Mouse (Mus musculus): Measurements from ENCODE around the gene Phkb. TPM values are rescaled to one million over a fixed set of nuclear protein-coding genes. Genes with fewer than 3 reads are reported as not detected.
A peak's percentile ranks its signal among the peaks of the same experiment; 100 is the strongest.
"Not testable (repeated sequence)": the region's sequence is repeated elsewhere in the genome, so short reads cannot be mapped to it uniquely, and the experiment has no call there.

Gene Phkb
- total RNA-seq (2021), result 100 to 1,000 TPM; 342 to 346 TPM
- long read RNA-seq, experiment 1, partial matches to known transcripts, result 66 of 148 reads
- long read RNA-seq, experiment 1, other reads (novel, unspliced or antisense), result 79 of 148 reads
- long read RNA-seq, experiment 2, partial matches to known transcripts, result 15 of 124 reads
- long read RNA-seq, experiment 2, other reads (novel, unspliced or antisense), result 107 of 124 reads

DNA sequence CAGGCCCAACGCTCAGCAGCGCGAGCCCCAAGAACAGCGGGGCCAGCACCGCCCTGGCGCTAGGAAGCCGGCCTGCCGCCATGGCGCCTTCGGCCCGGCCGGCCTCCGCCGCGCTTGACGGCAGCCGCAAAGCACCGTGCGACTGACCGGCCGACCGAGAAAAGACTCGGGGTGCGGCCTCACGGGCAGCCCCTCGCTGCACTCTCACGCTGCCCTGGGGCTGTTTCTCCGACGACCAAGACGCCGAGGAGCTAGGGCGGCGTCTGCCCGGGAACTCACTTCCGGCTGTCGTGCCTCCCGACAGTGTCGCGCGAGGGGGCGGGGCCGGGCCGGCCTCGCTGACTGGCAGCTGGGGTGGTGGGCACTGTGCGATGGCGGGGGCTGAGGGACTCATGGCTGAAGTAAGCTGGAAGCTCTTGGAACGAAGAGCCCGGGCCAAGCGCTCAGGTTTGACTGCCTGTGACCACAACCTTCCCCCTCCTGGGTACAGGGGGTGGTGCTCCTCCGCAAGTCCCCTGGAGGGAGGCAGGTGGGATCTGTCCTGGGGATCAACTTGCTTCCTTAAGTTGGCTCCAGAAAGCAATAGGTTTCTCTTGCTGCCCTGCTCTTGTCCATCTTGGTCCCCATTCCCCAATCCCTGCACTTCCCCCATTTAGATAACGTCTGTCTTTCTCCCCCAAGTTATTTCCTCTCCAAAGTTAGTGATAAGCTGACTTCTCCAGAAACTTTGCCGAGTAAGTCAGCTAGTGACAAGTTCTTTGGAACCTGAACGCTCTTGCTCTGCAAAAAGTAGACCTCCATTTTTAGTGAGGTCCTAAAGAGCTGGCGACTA, at the start of gene Phkb, which contains the start of gene Itfg1:
Phkb (plus strand) TSS at position 303 of the 832 bp plus-strand sequence.
Itfg1 (minus strand) TSS at position 265 of the 832 bp plus-strand sequence.
- DNase-seq, result peak; percentile 87 to 92
- intact Hi-C loops (cut with DNase I), result no loop called here

- intact Hi-C loops (cut with DNase I); DNase-seq: not testable (repeated sequence)
Measured at GRCm38 (mm10) chr8:85796392-85796791, 44.4 kb upstream of the Phkb start.

- DNase-seq, result no peak
- intact Hi-C loops (cut with DNase I), result no loop called here
Measured at GRCm38 (mm10) chr8:85800164-85800563, 40.6 kb upstream of the Phkb start.

- no peak for DNase-seq
Measured at GRCm38 (mm10) chr8:85801408-85801807, 39.4 kb upstream of the Phkb start.

GRCm38 (mm10) chr8:85813621-85814020, 27.1 kb upstream of the Phkb start:
- intact Hi-C loops (cut with DNase I), result no loop called here
- DNase-seq, result no peak

More at GRCm38 (mm10) chr8:85801408-85801807, 39.4 kb upstream of the Phkb start:
- intact Hi-C loops (cut with DNase I), result no loop called here

- intact Hi-C loops (cut with DNase I), result no loop called here
- DNase-seq, result no peak
Measured at GRCm38 (mm10) chr8:85839916-85840656, 673 bp upstream of the Phkb start.

DNA sequence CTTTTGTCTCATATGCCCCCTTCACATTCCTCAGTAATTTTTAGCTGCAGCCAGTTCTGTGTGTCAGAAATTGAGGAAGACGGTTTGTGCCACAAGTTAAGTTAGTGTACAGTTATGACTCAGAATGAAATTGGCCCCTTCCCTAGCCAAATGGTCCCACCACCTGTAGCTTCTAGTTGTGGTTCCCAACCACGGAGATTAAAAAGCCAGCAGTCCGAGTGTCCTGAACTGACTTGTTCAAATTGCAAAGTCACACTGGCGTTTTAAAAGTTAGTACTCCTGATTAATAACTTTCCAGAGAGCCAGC, 683 bp downstream of the Phkb start:
- intact Hi-C loops (cut with DNase I), result no loop called here
- DNase-seq, result no peak

DNA sequence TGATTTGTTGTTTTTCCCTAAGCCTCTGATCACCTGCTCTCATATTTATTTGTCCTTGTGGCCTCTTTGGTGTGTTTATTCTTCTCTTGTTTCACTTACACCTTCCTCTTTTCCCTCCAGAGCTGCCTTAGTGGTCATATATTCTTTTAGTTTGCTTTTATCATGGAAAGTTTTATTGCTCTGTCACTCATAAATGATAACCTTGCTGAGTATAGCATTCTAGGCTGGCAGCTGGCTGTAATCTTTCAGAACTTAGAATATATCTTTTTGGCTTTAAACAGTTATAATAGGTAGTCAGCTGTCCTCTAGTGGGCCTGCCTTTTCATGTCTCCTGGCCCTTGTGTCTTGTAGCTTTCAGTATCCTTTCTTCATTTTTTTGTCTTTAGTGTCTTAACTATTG, 5.1 kb downstream of the Phkb start:
- DNase-seq, result no peak
- intact Hi-C loops (cut with DNase I), result no loop called here

- no peak for DNase-seq
- intact Hi-C loops (cut with DNase I), result no loop called here
Measured at GRCm38 (mm10) chr8:85854220-85855123, 13.7 kb downstream of the Phkb start.

DNA sequence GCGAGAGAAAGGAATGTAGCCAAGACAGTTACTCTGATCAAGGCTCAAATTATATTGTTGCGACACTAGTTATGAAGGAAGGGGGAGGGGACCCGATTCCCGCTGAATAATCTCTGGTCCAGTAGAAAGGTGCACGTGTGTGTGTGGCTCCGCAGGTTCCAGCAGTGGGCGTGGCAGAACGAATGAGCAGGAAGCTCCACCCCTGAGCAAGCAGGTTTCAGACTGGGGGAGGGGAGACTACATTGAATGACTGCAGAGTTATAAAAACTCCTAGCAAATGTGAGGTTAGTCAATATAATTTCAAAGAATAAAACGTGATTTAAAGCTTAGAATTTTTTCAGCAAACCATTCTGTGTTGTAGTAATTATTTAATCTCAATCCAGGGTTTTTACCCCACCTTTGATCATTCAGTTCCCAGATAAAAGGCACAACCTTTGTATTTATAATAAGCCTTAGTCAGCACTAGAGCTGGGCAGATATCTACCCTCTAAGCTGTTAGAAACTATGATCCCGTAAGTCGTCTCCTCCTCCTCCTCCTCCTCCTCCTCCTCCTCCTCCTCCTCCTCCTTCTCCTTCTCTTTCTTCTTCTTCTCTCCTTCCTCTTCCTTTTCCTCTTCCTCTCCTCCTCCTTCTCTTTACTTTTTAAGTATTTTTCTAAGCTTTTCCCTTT, 16.6 kb downstream of the Phkb start:
- intact Hi-C loops (cut with DNase I); DNase-seq: not testable (repeated sequence)

DNA sequence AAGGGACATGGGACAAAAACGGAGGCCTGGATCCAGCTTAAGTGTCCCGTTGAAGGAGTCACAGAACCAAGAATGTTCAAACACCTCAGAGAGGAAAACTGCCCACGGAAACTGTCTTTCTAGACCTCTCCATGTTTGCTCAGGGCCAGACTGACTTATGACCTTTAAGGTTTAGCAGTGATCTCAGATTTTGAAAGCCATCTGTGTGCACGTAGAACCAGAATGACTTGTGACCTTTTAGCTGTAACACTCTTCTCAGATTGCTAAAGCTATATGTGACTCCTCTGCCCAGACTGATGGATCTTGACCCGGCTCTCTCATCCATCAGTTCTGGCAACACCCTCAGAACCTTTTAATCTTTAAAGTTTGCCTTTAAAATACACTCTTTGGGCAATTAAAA, 19.9 kb downstream of the Phkb start:
- intact Hi-C loops (cut with DNase I), result no loop called here
- DNase-seq, result no peak

DNA sequence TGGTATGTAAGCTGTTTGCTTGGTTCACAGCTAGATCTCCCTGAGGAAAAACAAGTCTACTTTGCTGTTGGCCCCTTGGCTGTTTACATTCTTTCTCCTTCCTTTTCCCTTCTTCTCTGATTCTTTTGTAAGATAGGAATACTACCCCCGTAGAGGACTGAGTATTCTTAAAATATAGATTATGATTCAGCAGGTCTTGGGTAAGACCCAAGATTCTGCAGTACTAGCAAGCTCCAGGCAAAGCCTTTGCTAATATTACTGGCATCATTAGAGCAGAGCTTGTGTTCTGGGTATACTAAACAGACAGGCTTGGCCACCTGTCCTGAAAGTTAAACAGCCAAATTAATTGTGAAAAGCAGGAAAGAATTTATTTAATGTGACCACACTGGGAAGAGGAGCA, 21.6 kb downstream of the Phkb start:
- DNase-seq, result no peak

DNA sequence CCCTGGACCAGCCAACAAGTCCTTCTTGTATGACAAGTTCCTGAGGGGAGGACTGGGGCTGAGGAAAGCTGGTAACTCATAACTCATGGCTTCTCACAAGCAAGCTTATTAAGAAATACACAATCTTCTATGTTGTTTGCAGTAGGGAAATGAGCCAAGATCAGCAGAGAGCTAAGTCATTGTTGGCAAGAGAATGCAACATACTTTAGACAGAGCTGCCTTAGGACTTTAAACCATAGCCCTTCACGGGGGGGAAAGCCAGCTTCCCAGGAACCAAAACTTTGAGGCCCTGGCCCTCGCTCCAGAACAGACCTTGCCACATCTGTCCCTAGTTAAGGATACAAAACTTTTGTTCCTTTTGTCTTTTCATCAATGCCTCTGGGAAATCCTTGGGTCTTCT, 30.9 kb downstream of the Phkb start:
- DNase-seq, result no peak
- intact Hi-C loops (cut with DNase I), result no loop called here

More for the DNA sequence above, 21.6 kb downstream of the Phkb start:
- intact Hi-C loops (cut with DNase I), result no loop called here

GRCm38 (mm10) chr8:85877976-85878375, 37.2 kb downstream of the Phkb start:
- DNase-seq, result no peak
- intact Hi-C loops (cut with DNase I), result no loop called here

GRCm38 (mm10) chr8:85879624-85880023, 38.9 kb downstream of the Phkb start:
- no peak for DNase-seq
- intact Hi-C loops (cut with DNase I), result no loop called here

DNA sequence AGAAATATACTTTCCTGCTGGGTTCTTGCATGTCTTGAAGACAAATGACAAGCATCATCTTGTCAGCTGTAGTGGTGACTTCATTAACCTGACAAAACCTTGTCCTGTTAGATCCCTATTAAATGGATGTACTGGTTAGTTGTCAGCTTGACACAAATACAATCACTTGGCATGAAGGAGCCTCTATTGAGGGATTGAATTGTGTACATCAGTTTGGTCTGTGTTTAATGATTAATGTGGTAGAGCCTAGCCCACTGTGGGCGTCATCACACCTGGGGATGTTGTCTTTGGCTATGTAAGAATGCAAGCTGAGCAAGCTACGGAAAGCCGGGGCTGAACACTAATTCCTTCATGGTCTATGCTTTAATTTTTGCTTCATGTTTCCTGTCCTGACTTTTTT, 44.1 kb downstream of the Phkb start:
- no peak for DNase-seq
- intact Hi-C loops (cut with DNase I), result no loop called here

DNA sequence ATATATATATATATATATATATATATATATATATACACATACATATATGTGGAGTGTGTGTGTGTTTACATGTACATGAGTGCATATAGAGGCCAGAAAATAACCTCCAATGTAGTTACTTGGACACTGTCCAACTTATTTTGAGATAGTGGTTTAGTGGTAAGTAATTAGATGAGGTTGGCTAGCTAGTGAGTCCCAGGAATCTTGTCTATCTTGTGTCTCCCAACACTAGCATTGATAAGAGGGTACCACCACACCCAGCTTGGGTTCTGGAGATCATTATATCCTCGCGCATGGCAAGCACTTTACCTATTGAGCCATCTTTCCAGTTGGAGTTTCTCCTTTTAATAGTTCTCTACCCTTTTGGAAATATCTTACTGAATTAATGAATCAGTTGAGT, 56.9 kb downstream of the Phkb start:
- intact Hi-C loops (cut with DNase I), result no loop called here
- DNase-seq, result no peak

- DNase-seq, result no peak
- intact Hi-C loops (cut with DNase I), result no loop called here
Measured at GRCm38 (mm10) chr8:85924991-85925390, 84.2 kb downstream of the Phkb start.

- intact Hi-C loops (cut with DNase I), result no loop called here
- no peak for DNase-seq
Measured at GRCm38 (mm10) chr8:85925574-85925973, 84.8 kb downstream of the Phkb start.

DNA sequence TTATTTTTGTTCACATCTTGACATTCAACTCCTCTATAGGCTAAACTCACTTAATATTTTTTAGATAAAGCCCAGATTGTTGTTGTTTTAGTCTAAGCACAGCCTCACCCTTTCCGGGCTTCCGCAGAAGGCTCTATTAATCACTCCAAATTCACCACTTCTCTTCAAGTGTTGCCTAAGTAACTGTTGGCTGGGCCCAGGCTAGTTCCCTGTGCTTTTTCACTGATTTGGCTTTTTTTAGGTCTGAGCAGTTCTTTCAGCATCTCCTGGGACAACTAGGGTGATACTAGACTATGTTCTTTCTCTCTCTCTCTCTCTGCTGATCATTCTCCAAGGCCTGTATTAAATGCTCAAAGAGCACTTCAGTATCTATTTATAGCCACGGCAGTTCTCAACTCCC, 85.3 kb downstream of the Phkb start:
- peak in 1 of 2 experiments; percentile 8 for DNase-seq
- intact Hi-C loops (cut with DNase I), result no loop called here
